Mouse (Mus musculus) hindbrain, embryonic 16.5 days (tissue): ENCODE measurements at regions not wholly inside any gene's neighbourhood (a gene's known extent, or its start where the extent isn't known, plus 50 kb on each side); places are given as distances from the start of the nearest gene placed in this dataset.

ENCODE experiments used
- ATAC-seq: fragments of 200-750 bp; cut with Nextera tagmentation; 2 replicates; pipeline ENCODE4 v1.8.0; 2017; ENCODE audit warnings: moderate TSS enrichment, moderate library complexity
- H3K27ac ChIP-seq: fragments of 300-500 bp; sonication (generic); 2 replicates; pipeline ENCODE4 v1.5.1; 2014; ENCODE audit warnings: low read depth, mild to moderate bottlenecking, control low read depth, low read length, moderate library complexity
- H3K27me3 ChIP-seq: fragments of 300-500 bp; sonication (generic); replicated peaks from 2 replicates; pipeline ENCODE4 v1.6.1; 2014; ENCODE audit warnings: low read length; ENCODE audit not compliant: control insufficient read depth, insufficient read depth
- H3K36me3 ChIP-seq: fragments of 300-500 bp; sonication (generic); 2 replicates; pipeline ENCODE4 v1.6.1; 2014; ENCODE audit warnings: mild to moderate bottlenecking, low read length, moderate library complexity, mixed read lengths; ENCODE audit not compliant: control insufficient read depth, insufficient read depth
- H3K4me1 ChIP-seq: fragments of 300-500 bp; sonication (generic); 2 replicates; pipeline ENCODE4 v1.6.1; 2014; ENCODE audit warnings: low read depth, low read length; ENCODE audit not compliant: control insufficient read depth, insufficient read depth
- H3K4me2 ChIP-seq: fragments of 300-500 bp; sonication (generic); 2 replicates; pipeline ENCODE4 v1.6.1; 2014; ENCODE audit warnings: mild to moderate bottlenecking, low read length, control low read depth, moderate library complexity
- H3K4me3 ChIP-seq: fragments of 300-500 bp; sonication (generic); 2 replicates; pipeline ENCODE4 v1.5.1; 2014; ENCODE audit warnings: mild to moderate bottlenecking, low read length, control low read depth, moderate library complexity
- H3K9ac ChIP-seq: fragments of 300-500 bp; sonication (generic); 2 replicates; pipeline ENCODE4 v1.6.1; 2014; ENCODE audit warnings: low read depth, mild to moderate bottlenecking, control low read depth, low read length, moderate library complexity
- H3K9me3 ChIP-seq: fragments of 300-500 bp; sonication (generic); 2 replicates; pipeline ENCODE4 v1.6.1; 2014; ENCODE audit warnings: mild to moderate bottlenecking, low read length, moderate library complexity; ENCODE audit not compliant: control insufficient read depth
- WGBS: fragments of 180-500 bp; shearing (Covaris S2); extraction: QIAGEN DNeasy Blood & Tissue Kit; methylation state at CpG from one replicate; pipeline ENCODE4 v1.1.7; 2014; 5-methylcytosine and 5-hydroxymethylcytosine counted together

GRCm38 (mm10) chr15:54177791-54178190, 293.1 kb downstream of the Gm7489 start:
- Histone ChIP-seq H3K27ac (no peak overlapping the region), H3K9ac (no peak overlapping the region), H3K9me3 (no peaks in the 10 kb centered on the region), H3K4me1 (no peaks in the 10 kb centered on the region), H3K4me2 (no peak overlapping the region), H3K27me3 (no peaks in the 10 kb centered on the region), H3K36me3 (no peaks in the 10 kb centered on the region), H3K4me3 (no peak overlapping the region)
- 92% methylated on average over 3 of the region's 3 CpGs for WGBS
- ATAC-seq = no peak
